Mouse (Mus musculus) erythroblast, embryonic 14.5 days (primary cell): Measurements from ENCODE around the gene Ramac.

Experiments used
- GATA1 ChIP-seq: IDR thresholded peaks from 2 replicates; pipeline ENCODE4 v1.6.1; 2012; ENCODE audit warnings: low read length, inconsistent platforms, mixed read lengths
- TAL1 ChIP-seq: IDR thresholded peaks from 3 replicates; pipeline ENCODE4 v1.6.1; 2012; ENCODE audit warnings: low read length, inconsistent platforms, mixed read lengths

DNA sequence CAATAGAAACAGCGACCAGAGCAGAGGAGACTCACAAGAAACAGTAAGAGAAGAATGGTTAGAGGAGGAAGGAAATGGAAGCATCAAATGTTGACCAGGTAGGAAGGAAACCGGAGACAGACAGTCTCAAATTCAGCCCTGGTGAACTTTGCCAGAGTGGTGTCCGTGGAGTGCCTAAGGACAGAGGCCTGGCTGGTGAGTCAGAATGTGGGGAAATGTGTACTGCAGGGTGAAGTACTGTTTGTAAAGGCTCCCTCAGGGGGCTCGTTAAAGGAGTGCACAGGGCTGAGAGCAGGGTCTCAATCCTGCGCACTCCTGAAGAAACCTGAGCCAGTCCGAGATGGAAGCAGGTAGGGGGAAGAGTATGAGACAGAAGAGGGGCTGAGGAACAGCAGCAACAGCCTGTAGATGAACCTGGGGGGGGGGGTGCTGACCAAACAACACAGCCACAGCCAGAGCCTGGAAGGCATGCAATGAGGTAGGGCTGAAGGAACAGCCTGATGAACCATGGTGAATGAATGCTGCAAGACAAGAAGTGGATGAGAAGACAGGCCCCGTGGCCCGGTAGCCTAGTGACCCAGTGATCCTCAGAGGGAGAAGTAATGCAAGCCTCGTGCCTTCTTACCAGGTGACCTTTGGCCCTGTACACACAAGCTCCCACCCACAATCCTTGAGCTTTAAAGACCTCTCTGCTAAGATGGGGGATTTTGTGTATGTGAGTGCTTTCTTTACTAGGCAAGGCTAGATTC, 27.3 kb upstream of the Ramac start:
- no peak for TF ChIP-seq GATA1
- TF ChIP-seq TAL1 = no peak
